Mouse (Mus musculus) heart, postnatal 25 days (tissue): Measurements from ENCODE around the gene Abcd4. TPM values are rescaled to one million over a fixed set of nuclear protein-coding genes. Genes with fewer than 3 reads are reported as not detected.

Source experiments
- DNase-seq: peaks from one replicate; pipeline ENCODE4 v3.0.0; 2022; ENCODE audit warnings: low spot score
- intact Hi-C: fragments of 180-260 bp; cut with DNase I; formaldehyde crosslinking; loops from one replicate; pipeline ENCODE4 v1.15.1; 2025
- total RNA-seq, 2 experiments: library from RNA; stranded (reverse); gene quantifications; 2 replicates each; pipeline ENCODE4 v1.2.3; 2021

The Abcd4 gene
- total RNA-seq, 2 experiments from 2014 or later: 6.5 to 6.7 TPM

DNA sequence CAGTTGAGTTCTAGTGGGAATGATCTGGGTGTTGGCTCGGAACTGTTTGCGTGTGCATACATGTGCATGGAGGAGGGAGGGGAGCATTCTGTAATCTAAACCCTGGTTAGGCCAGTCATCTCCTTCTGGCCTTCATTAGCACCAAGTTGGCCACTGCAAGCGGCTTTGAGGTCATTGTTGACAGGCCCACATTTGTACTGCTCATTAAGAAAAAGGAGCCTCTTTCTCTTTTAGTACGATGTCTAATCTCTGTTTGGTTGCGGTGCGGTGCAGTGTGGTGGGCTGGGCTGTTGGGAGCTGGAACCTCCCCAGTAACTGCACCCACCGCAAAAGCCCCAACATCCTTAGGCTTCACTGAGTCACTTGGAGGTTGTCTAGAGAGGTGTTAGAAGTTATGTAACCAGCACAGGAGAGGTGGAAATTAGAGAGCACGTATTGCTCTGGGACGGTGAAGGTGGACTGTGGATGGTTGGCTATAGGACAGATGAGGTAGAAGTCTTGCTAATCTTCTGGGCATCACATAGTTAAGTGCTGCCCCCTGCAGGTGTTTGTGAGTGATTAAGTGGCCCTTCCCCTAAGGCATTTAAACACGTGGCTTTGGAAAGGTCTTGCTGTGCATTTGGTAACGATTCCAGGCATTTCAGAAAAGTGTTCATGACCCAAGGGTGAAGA, 39.3 kb downstream of the Abcd4 start:
- intact Hi-C loops: no loop called here
- DNase-seq: no peak

DNA sequence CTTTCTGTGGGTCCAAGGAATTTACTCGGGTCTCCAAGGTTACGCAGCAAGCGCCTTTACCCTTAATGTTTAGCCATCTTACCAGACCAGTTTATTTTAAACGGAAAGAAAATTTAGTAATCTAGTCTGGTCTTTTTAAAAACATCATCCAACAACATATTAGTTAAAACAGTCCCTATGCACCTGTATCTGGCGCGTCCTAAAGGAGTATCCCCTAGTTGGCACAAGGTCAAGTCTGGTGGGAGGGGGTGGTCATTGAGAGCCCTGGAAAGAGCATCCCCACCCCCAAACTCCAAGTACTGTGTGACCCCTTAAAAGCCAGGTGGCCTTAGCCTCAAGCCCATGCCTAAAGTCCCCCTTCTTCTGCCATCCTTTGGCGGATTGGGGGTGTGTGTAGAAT, 44.1 kb downstream of the Abcd4 start:
- intact Hi-C loops: no loop called here

GRCm38 (mm10) chr12:84572341-84572720, 44.9 kb downstream of the Abcd4 start:
- intact Hi-C loops: no loop called here

More for the DNA sequence above, 44.1 kb downstream of the Abcd4 start:
- DNase-seq: no peak

GRCm38 (mm10) chr12:84571466-84572340, 45.5 kb downstream of the Abcd4 start:
- intact Hi-C loops: no loop called here
- DNase-seq: no peak

More at GRCm38 (mm10) chr12:84572341-84572720, 44.9 kb downstream of the Abcd4 start:
- no peak for DNase-seq

DNA sequence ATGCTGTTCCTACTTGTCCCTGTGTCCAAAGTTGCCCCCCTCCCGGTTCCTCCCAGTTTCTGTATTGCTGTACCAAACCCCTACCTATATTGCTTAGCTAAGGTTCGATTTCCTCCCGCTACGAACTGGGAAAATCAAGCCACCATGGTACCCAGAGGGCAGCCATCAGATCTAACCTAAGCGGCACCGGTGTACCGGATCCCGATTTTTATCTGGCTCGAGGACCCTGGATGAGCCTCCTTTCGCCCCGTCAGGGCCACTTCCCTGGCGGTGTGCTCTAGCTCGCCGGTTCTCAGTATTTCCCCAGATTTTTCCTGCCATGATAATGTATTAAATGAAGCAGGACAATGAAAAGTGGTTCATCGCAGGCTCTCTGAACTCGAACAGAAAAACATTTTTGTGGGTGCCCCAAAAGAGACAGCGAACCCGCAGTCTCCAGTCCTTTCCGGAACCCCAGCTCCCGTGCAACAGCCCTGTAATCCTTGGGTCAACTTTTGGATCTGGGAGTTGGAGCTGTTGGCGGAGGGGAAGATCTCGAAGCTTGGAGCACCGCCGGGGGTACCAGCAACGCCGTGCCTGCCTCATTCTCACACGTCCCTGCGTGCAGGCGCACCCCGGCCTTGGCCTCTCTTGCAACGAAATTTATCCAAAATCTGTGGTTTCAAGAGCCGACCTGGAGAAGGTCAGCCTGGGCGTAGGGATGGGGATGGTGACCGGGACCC, 46.4 kb downstream of the Abcd4 start:
- intact Hi-C loops: no loop called here
- DNase-seq: no peak

DNA sequence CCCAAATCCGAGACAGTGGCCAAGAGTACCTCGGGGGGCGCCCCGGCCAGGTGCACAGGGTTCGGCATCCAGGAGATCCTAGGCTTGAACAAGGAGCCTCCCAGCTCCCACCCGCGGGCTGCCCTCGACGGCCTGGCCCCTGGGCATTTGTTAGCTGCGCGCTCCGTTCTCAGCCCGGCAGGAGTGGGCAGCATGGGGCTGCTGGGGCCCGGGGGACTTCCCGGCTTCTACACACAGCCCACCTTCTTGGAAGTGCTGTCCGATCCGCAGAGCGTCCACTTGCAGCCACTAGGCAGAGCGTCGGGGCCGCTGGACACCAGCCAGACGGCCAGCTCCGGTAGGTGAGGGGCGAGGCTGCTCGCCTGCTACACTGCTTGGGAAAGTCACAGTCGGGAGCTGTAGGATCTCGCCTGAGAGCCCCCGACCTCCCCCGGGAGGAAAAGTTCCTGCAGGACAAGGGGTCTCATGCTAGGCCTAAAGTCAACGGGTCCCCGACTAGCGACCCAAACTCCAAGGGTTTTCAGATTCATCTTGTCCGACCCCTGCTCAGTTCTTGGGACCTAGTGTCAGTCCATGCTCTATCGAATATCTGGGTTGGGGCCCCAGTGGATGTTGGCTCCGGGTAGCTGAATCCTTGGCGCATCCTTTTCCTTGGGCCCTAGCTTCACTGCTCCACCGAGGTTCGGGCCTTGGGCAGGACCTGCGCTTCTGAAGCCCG, 47.1 kb downstream of the Abcd4 start:
- no peak for DNase-seq
- intact Hi-C loops: no loop called here

DNA sequence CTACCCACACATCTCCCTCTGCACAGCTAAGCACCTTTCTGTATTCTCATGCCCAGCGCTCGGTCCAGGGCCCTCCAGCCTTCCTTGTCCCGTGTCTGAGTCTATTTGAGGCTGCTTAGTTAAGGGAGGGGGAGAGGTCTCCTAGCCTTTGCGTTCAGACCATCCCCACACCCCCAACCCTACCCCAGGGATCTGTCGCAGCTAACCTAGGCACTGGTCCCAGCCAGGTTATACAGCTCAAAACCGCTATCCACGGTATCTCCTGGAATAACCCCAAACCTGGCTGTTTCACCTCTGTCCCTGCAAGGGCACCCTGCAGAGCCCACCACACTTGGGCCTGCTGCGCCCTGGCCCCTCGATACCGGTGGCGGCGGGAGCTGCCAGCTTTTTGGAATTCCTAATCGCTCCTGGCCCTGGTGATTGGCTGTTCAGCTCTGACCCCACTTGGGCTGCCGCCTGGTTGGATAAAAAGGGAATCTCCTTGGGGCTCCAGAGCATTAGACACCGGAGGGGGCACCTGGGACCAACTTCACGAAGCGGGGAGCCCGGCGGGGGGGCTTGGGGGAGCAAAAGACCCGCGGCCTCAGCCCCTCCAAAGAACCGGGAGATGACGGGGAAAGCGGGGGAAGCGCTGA, 47.8 kb downstream of the Abcd4 start, which contains the start of gene Vsx2:
Gene Vsx2, plus strand, starts transcription at position 427 of the 635 bp plus-strand sequence.
- DNase-seq: no peak
- intact Hi-C loops: no loop called here

GRCm38 (mm10) chr12:84567576-84567975, 49.6 kb downstream of the Abcd4 start:
- DNase-seq: no peak
- intact Hi-C loops: no loop called here

- intact Hi-C loops: no loop called here
- DNase-seq: no peak
Observed at GRCm38 (mm10) chr12:84562558-84562957, 54.7 kb downstream of the Abcd4 start.

DNA sequence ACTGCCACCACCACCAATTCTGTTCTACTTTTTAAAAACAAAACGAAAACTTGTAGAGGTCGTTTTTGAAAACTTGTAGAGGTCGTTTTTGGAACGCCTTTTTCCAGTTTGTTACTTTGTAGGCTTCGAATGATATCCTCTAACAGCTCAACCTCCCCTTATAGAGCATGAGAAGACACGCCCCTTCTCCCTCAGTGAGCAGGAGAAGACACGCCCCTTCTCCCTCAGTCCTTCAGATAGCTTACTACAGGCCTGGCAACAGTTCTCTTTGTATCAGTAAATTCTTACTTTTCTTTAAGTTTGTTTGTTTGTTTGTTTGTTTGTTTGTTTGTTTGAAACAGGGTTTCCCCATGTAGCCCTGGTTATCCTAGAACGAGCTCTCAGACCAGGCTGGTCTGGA, 62.0 kb downstream of the Abcd4 start:
- DNase-seq: no peak
- intact Hi-C loops: no loop called here

Other genes starting within 250 kb of the Abcd4 start
- 10 to 100 TPM; 58.1 to 59.2 TPM for gene Entpd5, start 208.4 kb downstream of the Abcd4 start, total RNA-seq
- gene Bbof1, start 208.3 kb downstream of the Abcd4 start, total RNA-seq: 1 to 10 TPM; 1.3 to 3.0 TPM
- 1 to 10 TPM; 8.4 to 8.5 TPM for gene Rnf113a2, start 200.2 kb downstream of the Abcd4 start, total RNA-seq
- 100 to 1,000 TPM; 178 to 183 TPM for gene Aldh6a1, start 166.4 kb downstream of the Abcd4 start, total RNA-seq
- gene Lin52, start 166.0 kb downstream of the Abcd4 start, total RNA-seq: 10 to 100 TPM; 10.2 to 12.2 TPM
- not detected for gene Vsx2, start 47.7 kb downstream of the Abcd4 start, total RNA-seq
- not detected for gene Vrtn, start 23.6 kb upstream of the Abcd4 start, total RNA-seq
- not detected for gene Syndig1l, start 81.4 kb upstream of the Abcd4 start, total RNA-seq
- gene Npc2, start 155.7 kb upstream of the Abcd4 start, total RNA-seq: 10 to 100 TPM; 25.7 to 30.4 TPM
- 10 to 100 TPM; 80.0 to 84.7 TPM for gene Isca2, start 155.8 kb upstream of the Abcd4 start, total RNA-seq